Mouse (Mus musculus) liver, embryonic 15.5 days (tissue): ENCODE measurements around the gene Camta1. TPM values are rescaled to one million over a fixed set of nuclear protein-coding genes. Genes with fewer than 3 reads are reported as not detected.

Experiments used
- ATAC-seq: fragments of 200-750 bp; cut with Nextera tagmentation; 2 replicates; pipeline ENCODE4 v1.8.0; 2017; ENCODE audit warnings: moderate number of reproducible peaks, mild to moderate bottlenecking, moderate library complexity; ENCODE audit not compliant: insufficient read depth
- H3K27ac ChIP-seq: fragments of 300-500 bp; sonication (generic); replicated peaks from 2 replicates; pipeline ENCODE4 v1.5.1; 2015; ENCODE audit warnings: mild to moderate bottlenecking, inconsistent platforms
- H3K27me3 ChIP-seq: fragments of 300-500 bp; sonication (generic); 2 replicates; pipeline ENCODE4 v1.6.1; 2015; ENCODE audit warnings: mild to moderate bottlenecking, inconsistent platforms
- H3K36me3 ChIP-seq: fragments of 300-500 bp; sonication (generic); replicated peaks from 2 replicates; pipeline ENCODE4 v1.6.1; 2015; ENCODE audit warnings: moderate library complexity, mild to moderate bottlenecking, inconsistent platforms
- H3K4me1 ChIP-seq: fragments of 300-500 bp; sonication (generic); replicated peaks from 2 replicates; pipeline ENCODE4 v1.6.1; 2015; ENCODE audit warnings: inconsistent platforms
- H3K4me2 ChIP-seq: fragments of 300-500 bp; sonication (generic); 2 replicates; pipeline ENCODE4 v1.6.1; 2015; ENCODE audit warnings: moderate library complexity, mild to moderate bottlenecking, inconsistent platforms
- H3K4me3 ChIP-seq: fragments of 300-500 bp; sonication (generic); replicated peaks from 2 replicates; pipeline ENCODE4 v1.5.1; 2015; ENCODE audit warnings: mild to moderate bottlenecking, inconsistent platforms
- H3K9ac ChIP-seq: fragments of 300-500 bp; sonication (generic); 2 replicates; pipeline ENCODE4 v1.6.1; 2015; ENCODE audit warnings: moderate library complexity, mild to moderate bottlenecking, inconsistent platforms
- H3K9me3 ChIP-seq: fragments of 300-500 bp; sonication (generic); replicated peaks from 2 replicates; pipeline ENCODE4 v1.6.1; 2016; ENCODE audit warnings: inconsistent platforms
- WGBS: fragments of 180-500 bp; shearing (Covaris S2); methylation state at CpG from one replicate; pipeline ENCODE4 v1.1.7; 2015; ENCODE audit warnings: mixed read lengths; ENCODE audit not compliant: insufficient replicate concordance; 5-methylcytosine and 5-hydroxymethylcytosine counted together
- polyA plus RNA-seq: library from polyadenylated mRNA; unstranded; fragments of >200 nt; fragmentation: Nextera tagmentation; extraction: Ambion mirVana; gene quantifications from 2 replicates; pipeline ENCODE4 v1.2.1, GENCODE M21; 2015

Gene Camta1
- polyA plus RNA-seq, 1 experiment from 2014 or later, result 31.1 TPM

DNA sequence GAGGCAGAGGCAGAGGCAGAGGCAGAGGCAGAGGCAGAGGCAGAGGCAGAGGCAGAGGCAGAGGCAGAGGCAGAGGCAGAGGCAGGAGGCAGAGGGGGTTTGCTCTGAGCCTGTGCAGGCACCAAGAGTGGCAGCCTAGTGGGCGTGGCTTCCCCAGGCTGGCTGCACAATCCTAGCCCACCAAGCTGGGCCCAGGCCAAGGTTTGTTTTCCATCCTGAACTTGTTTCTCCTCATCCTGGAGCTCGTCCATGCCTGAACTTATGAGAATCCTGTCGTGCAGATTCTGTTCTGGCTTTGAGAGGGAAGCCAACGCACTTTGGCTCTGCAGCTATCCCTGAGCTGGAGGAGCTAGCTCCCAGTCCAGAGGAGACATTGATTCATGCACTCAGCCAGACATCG is 123.4 kb downstream of the Camta1 start:
- Histone ChIP-seq H3K4me1 (peaks cover 53% of the 10 kb centered on the region), H3K9ac (no peak overlapping the region), H3K36me3 (no peaks in the 10 kb centered on the region), H3K4me2 (no peak overlapping the region), H3K27me3 (no peaks in the 10 kb centered on the region), H3K9me3 (no peaks in the 10 kb centered on the region), H3K27ac (no peak overlapping the region), H3K4me3 (no peak overlapping the region)
- ATAC-seq, result no peak
- WGBS, result 66% methylated on average over 5 of the region's 5 CpGs

DNA sequence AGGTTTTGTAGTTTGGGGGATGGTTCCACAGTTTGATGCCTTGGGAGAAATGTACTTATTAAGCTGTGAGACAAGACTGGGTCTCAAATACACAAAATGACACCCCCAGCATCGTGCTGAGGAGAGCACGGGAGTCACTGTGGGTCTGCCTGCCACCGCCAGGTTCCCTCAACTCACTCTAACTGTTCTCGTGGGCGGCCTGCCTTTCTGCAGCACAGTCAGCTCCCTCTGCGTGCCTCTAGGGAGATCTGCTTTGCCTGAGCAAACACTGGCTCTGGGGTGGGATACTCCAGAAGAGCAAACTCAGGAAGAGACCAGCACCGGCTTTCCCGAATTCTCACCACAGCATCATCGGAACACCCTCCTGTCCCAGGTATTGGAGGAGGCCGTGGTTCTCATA is 129.0 kb downstream of the Camta1 start:
- no peaks in the 10 kb centered on the region for H3K9me3 ChIP-seq
- H3K36me3 ChIP-seq, result no peaks in the 10 kb centered on the region
- no peak overlapping the region for H3K27ac ChIP-seq
- peaks cover 60% of the 10 kb centered on the region for H3K4me1 ChIP-seq
- no peak for ATAC-seq
- H3K27me3 ChIP-seq, result no peaks in the 10 kb centered on the region
- no peak overlapping the region for H3K4me3 ChIP-seq
- WGBS, result 75% methylated on average over 10 of the region's 10 CpGs
- H3K4me2 ChIP-seq, result no peak overlapping the region
- H3K9ac ChIP-seq, result no peak overlapping the region

DNA sequence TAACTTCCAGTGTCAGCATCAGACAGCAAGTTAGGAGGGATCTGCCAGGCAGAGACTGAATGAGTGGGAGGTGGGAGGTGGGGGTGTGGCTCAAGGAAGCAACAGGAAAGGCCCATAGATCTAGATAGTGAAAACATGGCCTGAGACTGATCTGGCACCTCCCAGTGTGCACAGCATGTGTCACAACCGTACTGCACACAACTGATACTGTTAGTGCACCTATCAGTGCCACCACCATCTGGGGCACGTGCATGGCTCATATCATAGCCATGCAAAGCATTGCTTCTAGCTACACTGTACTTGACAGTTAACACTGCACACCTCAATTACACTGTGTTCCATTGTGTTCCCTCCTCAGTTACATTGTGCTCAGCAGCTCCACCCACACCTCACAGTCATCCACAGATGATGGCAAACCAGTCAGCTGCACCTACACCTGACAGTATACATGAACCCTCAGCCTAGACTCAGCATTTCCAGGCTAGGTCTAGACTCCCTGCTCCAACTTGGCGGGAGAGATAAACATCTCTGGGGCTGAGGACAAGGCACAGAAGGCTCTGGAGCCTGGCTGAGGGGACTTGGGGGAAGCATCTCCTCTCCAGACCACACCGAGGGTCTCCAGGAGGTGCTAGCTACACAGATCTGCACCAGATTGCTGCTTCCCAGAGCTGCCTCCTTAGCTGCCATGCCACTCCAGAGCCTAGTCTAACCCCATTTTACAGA is 131.5 kb downstream of the Camta1 start:
- peak; percentile 96 for ATAC-seq
- Histone ChIP-seq H3K36me3 (no peaks in the 10 kb centered on the region), H3K4me2 (peak overlapping the region; percentile 55), H3K27me3 (no peaks in the 10 kb centered on the region), H3K4me3 (no peak overlapping the region), H3K27ac (peak overlapping the region; percentile 90), H3K4me1 (peaks cover 76% of the 10 kb centered on the region), H3K9me3 (no peaks in the 10 kb centered on the region), H3K9ac (peak overlapping the region; percentile 47)
- 26% methylated on average over 4 of the region's 4 CpGs for WGBS

DNA sequence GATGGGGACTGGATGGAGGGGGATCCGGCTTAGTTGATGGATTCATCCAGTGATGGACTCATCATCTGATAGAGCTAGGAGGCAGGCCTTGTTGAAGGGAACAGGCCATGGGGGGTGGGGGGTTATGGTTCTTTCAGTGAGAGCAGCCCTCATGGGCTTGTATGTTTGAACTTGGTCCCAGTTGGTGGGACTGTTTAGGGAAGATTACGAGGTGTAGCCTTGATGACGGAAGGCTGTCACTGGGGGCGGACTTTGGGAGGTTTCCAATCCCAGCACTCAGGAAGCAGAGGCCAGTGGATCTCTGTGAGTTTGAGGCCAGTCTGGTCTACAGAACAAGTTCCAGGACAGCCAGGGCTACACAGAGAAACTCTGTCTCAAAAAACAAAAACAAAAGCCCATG is 132.6 kb downstream of the Camta1 start:
- ATAC-seq, result no peak
- Histone ChIP-seq H3K27me3 (no peaks in the 10 kb centered on the region), H3K9me3 (no peaks in the 10 kb centered on the region), H3K9ac (peak overlapping the region; percentile 35; the same call in 1 of the 2 replicates), H3K4me3 (no peak overlapping the region), H3K27ac (peak overlapping the region; percentile 90), H3K4me1 (peaks cover 86% of the 10 kb centered on the region), H3K36me3 (no peaks in the 10 kb centered on the region), H3K4me2 (0 out of 2 replicates have a peak overlapping the region, but pooled peaks have one; percentile 55)
- WGBS, result 48% methylated on average over 4 of the region's 4 CpGs

DNA sequence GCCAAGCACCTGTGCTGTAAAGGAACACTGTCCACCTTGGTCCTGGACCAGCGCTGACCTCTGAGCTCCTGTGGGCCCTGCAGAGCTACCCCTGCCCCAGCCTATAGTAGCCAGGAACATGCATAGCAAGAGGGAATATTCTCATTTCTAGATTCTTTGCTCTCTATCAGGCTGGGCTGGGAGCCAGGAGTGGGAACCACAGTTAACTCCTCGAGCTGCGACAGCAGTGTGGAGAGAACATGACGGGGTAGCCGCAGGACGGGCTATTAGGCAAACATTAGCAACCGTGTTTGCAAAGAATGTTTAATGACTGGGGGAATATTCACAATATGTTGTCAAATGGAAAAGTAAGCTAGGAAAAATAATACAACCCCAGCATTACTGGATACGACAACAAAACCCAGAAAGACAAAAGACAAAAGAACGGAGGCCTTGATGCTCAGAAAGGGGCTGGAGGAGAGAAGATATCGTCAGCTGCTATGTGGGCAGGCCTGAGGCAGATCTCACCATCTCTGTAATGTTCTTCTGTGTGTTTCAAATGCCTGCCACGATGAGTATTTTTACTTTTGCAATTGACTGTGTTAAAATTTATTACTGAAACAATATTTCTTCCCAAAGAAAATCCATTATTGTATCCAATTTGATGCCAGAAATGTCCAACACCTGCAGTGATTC is 133.1 kb downstream of the Camta1 start:
- no peak for ATAC-seq
- Histone ChIP-seq H3K9ac (peak overlapping the region; percentile 35; the same call in 1 of the 2 replicates), H3K4me2 (no peak overlapping the region), H3K4me3 (no peak overlapping the region), H3K27me3 (no peaks in the 10 kb centered on the region), H3K4me1 (peaks cover 88% of the 10 kb centered on the region), H3K27ac (peak overlapping the region; percentile 90), H3K36me3 (no peaks in the 10 kb centered on the region), H3K9me3 (no peaks in the 10 kb centered on the region)
- WGBS, result 85% methylated on average over 11 of the region's 11 CpGs

DNA sequence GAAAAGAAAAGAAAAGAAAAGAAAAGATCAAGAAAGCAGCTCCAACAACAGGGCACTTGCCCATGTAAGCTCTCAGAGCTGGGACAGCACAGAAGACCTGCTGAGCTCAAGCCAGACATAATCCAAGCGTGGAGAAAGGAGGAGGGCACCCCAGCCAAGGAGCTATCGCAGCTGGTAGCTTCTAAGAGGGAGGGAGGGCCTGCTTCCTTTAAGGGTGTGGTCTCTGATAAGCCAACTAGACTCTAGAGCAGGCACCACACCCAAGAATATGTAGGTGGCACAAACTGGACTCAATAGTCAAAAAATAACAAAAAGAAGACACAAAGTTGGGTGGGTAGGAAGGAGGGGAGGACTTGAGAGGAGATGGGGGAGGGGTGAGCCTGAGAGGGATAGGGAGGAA is 135.3 kb downstream of the Camta1 start:
- H3K9ac ChIP-seq, result peak overlapping the region; percentile 56
- H3K27ac ChIP-seq, result peak overlapping the region; percentile 90
- peak overlapping the region; percentile 27 for H3K4me3 ChIP-seq
- H3K9me3 ChIP-seq, result no peaks in the 10 kb centered on the region
- H3K27me3 ChIP-seq, result no peaks in the 10 kb centered on the region
- ATAC-seq, result peak; percentile 74
- peak overlapping the region; percentile 65 for H3K4me2 ChIP-seq
- H3K36me3 ChIP-seq, result no peaks in the 10 kb centered on the region
- peaks cover 73% of the 10 kb centered on the region for H3K4me1 ChIP-seq
- 22% methylated on average over 2 of the region's 2 CpGs for WGBS

DNA sequence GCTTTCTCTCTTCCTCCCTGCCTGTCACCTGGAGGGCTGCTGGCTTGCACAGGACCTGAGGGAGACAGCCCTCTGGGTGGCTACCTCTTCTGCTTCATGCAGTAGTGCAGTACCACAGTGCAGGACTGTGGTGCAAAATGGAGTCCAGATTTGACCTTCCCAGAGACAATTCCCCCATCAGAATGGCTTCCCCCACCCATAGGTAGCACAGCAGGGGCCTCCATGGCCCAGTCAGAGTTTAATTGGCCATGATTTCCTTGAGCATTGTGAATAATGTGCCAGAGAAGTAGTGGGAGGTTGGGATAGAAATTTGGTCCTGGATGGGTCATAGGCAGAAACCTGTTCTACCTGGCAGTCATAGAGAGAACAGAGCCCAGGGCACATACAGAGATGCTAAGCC is 136.8 kb downstream of the Camta1 start:
- Histone ChIP-seq H3K4me3 (no peak overlapping the region), H3K4me2 (no peak overlapping the region), H3K9ac (peak overlapping the region; percentile 56), H3K27ac (peak overlapping the region; percentile 90), H3K4me1 (peaks cover 72% of the 10 kb centered on the region), H3K9me3 (no peaks in the 10 kb centered on the region), H3K36me3 (no peaks in the 10 kb centered on the region), H3K27me3 (no peaks in the 10 kb centered on the region)
- ATAC-seq, result no peak

DNA sequence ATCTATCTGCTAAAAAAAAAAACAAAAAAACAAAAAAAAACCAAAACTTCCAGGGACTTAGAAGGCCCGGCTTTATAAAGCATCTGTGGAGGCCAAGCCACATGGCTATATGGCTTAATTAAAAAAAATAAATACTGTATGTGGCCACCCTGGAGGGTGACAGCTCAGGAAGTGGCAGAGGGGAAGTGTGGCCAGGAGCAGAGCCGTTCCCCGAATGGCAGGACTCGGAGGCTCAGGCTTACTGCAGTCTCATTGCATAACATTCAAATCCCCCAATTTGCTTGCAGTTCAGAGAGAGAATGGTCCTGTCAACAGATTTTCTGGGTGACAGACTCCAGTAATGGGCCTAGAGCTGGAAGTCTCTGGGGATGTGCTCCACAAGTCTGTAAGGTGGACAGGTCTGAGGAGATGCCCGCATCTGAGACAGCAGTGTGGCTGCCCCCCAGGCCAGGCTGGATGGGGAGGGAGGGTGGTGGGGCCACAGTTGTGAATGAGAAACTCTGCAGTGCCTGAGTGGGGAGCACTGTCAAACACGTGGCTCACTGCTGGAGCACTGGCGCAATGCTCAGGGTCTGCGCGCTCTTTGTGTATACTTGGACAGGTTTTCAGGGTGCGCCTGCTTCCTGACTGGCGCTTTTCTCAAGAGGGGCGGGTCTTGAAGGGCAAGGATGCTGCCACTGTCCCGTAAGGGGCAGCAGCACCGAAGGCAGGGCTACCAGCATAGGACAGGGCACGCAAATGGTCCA is 140.8 kb downstream of the Camta1 start:
- H3K27ac ChIP-seq, result peak overlapping the region; percentile 98
- peaks cover 69% of the 10 kb centered on the region for H3K4me1 ChIP-seq
- WGBS, result 70% methylated on average over 15 of the region's 15 CpGs

DNA sequence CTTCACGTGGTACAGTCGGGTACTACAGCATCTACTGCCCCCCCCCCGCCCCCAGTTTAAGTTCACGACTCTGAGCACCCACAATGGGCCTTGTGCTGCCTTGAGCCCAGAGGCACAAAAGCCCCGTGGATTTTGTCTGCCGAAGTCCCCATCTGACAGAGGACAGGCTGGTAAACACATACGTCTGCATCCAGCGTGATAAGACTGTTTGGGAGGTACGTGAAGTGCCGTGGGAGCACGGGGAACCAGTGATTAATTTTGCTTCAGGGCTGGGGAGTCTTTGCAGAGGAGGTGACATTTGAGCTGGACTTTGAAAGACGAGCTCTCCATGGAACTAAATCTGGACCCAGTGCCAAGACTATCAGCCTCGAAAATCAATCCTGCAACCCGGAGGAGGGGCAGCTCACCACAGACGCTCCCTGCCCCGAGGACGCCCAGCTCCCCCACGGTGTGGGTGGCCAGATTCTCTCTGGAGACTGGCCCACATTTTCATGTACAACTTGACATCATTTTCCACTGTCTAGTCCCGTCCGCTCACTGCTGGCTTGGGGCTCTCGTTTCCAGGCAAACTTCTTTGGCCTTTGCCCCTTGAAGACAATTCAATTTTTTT is 142.7 kb downstream of the Camta1 start:
- Histone ChIP-seq H3K4me3 (peak overlapping the region; percentile 38), H3K4me1 (peaks cover 53% of the 10 kb centered on the region), H3K4me2 (peak overlapping the region; percentile 66), H3K27ac (peak overlapping the region; percentile 98), H3K9me3 (no peaks in the 10 kb centered on the region), H3K27me3 (peaks cover 3% of the 10 kb centered on the region; the same call in 1 of the 2 replicates), H3K9ac (peak overlapping the region; percentile 54; the same call in 1 of the 2 replicates), H3K36me3 (no peaks in the 10 kb centered on the region)
- peak; percentile 87 for ATAC-seq
- WGBS, result 38% methylated on average over 21 of the region's 21 CpGs

More for the DNA sequence above, 140.8 kb downstream of the Camta1 start:
- Histone ChIP-seq H3K9me3 (no peaks in the 10 kb centered on the region), H3K36me3 (no peaks in the 10 kb centered on the region), H3K4me3 (no peak overlapping the region), H3K4me2 (no peak overlapping the region), H3K27me3 (no peaks in the 10 kb centered on the region), H3K9ac (no peak overlapping the region)
- ATAC-seq, result no peak

DNA sequence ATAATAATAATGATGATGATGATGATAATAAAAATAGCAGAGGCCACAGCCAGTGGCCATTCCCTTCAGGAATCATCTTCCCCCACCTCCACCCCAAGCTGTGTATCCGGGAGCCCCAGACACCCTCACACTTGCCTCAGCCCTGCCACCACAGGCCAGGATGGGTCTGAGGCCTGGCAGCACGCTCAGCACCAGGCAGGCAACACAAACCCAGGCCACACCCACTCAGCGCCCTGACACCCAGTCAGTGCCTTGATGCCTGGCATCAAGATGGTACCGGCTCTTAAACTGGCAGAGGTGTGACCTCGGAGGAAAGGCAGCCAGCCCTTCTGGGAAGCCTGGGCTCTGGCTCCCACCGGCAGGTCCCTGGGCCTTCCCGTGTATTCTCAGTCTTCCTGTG is 143.8 kb downstream of the Camta1 start:
- H3K4me1 ChIP-seq, result peaks cover 51% of the 10 kb centered on the region
- H3K4me3 ChIP-seq, result 0 out of 2 replicates have a peak overlapping the region, but pooled peaks have one; percentile 38
- peak overlapping the region; percentile 98 for H3K27ac ChIP-seq
- WGBS, result 65% methylated on average over 7 of the region's 7 CpGs
- peak overlapping the region; percentile 54; the same call in 1 of the 2 replicates for H3K9ac ChIP-seq
- H3K4me2 ChIP-seq, result peak overlapping the region; percentile 66
- ATAC-seq, result peak; percentile 77
- no peaks in the 10 kb centered on the region for H3K9me3 ChIP-seq
- H3K27me3 ChIP-seq, result peaks cover 8% of the 10 kb centered on the region
- no peaks in the 10 kb centered on the region for H3K36me3 ChIP-seq

DNA sequence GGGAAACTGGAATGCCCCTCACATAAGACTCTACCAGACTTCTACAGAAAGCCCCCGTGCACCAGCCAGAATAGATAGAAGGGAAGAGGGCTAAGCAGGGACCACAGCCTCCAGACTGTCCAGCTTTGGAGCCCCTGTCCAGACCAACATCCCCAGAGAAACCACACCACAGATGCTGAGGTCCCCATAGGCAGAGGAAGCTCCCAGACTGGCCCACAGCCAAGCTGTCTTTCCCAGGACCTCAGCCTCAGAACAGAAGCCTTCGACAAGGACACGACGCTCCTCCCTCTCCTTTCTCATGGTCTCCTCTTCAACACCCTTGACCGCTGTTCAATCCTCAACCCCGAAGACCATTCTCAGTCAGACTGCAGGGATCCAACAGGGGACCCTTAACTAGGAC is 148.0 kb downstream of the Camta1 start:
- 69% methylated on average over 6 of the region's 6 CpGs for WGBS
- no peak for ATAC-seq
- H3K9me3 ChIP-seq, result no peaks in the 10 kb centered on the region

More for the DNA sequence above, 148.0 kb downstream of the Camta1 start:
- Histone ChIP-seq H3K27me3 (peaks cover 11% of the 10 kb centered on the region), H3K4me2 (no peak overlapping the region), H3K4me3 (no peak overlapping the region), H3K27ac (no peak overlapping the region), H3K4me1 (peaks cover 44% of the 10 kb centered on the region), H3K36me3 (no peaks in the 10 kb centered on the region), H3K9ac (no peak overlapping the region)
